Mouse (Mus musculus): ENCODE measurements around the gene Olfr703.
A peak's percentile ranks its signal among the peaks of the same experiment; 100 is the strongest.

Olfr703 gene

GRCm38 (mm10) chr7:106843060-106843459 lies at the start of gene Olfr703:
Gene Olfr703 (plus strand): TSS chr7:106843360.
- DNase-seq (ENCODE audit: inconsistent ontology term): no peak

- DNase-seq (ENCODE audit: inconsistent ontology term): no peak
These were observed 34.4 kb upstream of the Olfr703 start, which contains the start of gene Olfr700 for GRCm38 (mm10) chr7:106808734-106809133. Gene Olfr700 (minus strand): TSS chr7:106808834.

- DNase-seq (ENCODE audit: inconsistent ontology term): no peak
These were observed 29.3 kb upstream of the Olfr703 start, which contains the start of gene Olfr701 for GRCm38 (mm10) chr7:106813829-106814228. Gene Olfr701 (plus strand): TSS chr7:106814129.

GRCm38 (mm10) chr7:106815775-106816174 lies 27.4 kb upstream of the Olfr703 start:
- DNase-seq (ENCODE audit: inconsistent ontology term): peak; percentile 2

- no peak for DNase-seq (ENCODE audit: inconsistent ontology term)
These were observed 24.7 kb upstream of the Olfr703 start for GRCm38 (mm10) chr7:106818414-106818813.

- no peak for DNase-seq (ENCODE audit: inconsistent ontology term)
These were observed 9.4 kb upstream of the Olfr703 start, which contains the start of gene Olfr702 for GRCm38 (mm10) chr7:106833793-106834192. Gene Olfr702 (minus strand): TSS chr7:106833893.

- no peak for DNase-seq (ENCODE audit: inconsistent ontology term)
These were observed 19.7 kb downstream of the Olfr703 start, which contains the start of gene Olfr704 for GRCm38 (mm10) chr7:106862885-106863284. Gene Olfr704 (plus strand): TSS chr7:106863185.

- no peak for DNase-seq (ENCODE audit: inconsistent ontology term)
These were observed 33.6 kb downstream of the Olfr703 start, which contains the start of gene Olfr705 for GRCm38 (mm10) chr7:106876791-106877190. Gene Olfr705 (minus strand): TSS chr7:106876891.

- no peak for DNase-seq (ENCODE audit: inconsistent ontology term)
These were observed 44.9 kb downstream of the Olfr703 start, which contains the start of gene Olfr706 for GRCm38 (mm10) chr7:106888062-106888461. Gene Olfr706 (minus strand): TSS chr7:106888162.
